Mouse (Mus musculus) kidney, postnatal 14 days (tissue): ENCODE data around the gene Ptbp1.

Experiments
- DNase-seq: peaks from one replicate; pipeline ENCODE4 v3.0.0; 2022; ENCODE audit warnings: mixed read lengths

Gene Ptbp1

GRCm38 (mm10) chr10:79886054-79886453 lies 31.8 kb downstream of the Ptbp1 start, which contains the start of gene Elane:
Gene Elane (plus strand): TSS chr10:79886247.
- no peak for DNase-seq

GRCm38 (mm10) chr10:79886611-79887010 lies 32.4 kb downstream of the Ptbp1 start:
- DNase-seq, result no peak

- peak; percentile 78 for DNase-seq
Observed at GRCm38 (mm10) chr10:79889386-79889785, 35.2 kb downstream of the Ptbp1 start.

- DNase-seq, result no peak
Observed at GRCm38 (mm10) chr10:79890670-79891069, 36.4 kb downstream of the Ptbp1 start, which contains the start of gene Cfd. Gene Cfd (plus strand): TSS chr10:79890853.

GRCm38 (mm10) chr10:79892451-79893118 lies 38.4 kb downstream of the Ptbp1 start:
- DNase-seq, result peak; percentile 80

- no peak for DNase-seq
Observed at GRCm38 (mm10) chr10:79896306-79896705, 42.1 kb downstream of the Ptbp1 start.

- DNase-seq, result no peak
Observed at GRCm38 (mm10) chr10:79896814-79897213, 42.6 kb downstream of the Ptbp1 start.

GRCm38 (mm10) chr10:79897316-79898245 lies 43.4 kb downstream of the Ptbp1 start:
- DNase-seq, result peak; percentile 47

GRCm38 (mm10) chr10:79900951-79901410 lies 46.8 kb downstream of the Ptbp1 start:
- no peak for DNase-seq

- no peak for DNase-seq
Observed at GRCm38 (mm10) chr10:79906712-79907111, 52.5 kb downstream of the Ptbp1 start.

GRCm38 (mm10) chr10:79907415-79907814 lies 53.2 kb downstream of the Ptbp1 start:
- DNase-seq, result no peak

- peak; percentile 97 for DNase-seq
Observed at GRCm38 (mm10) chr10:79908167-79909091, 54.2 kb downstream of the Ptbp1 start, which contains the start of gene Med16. Gene Med16 (minus strand): TSS chr10:79908923.

GRCm38 (mm10) chr10:79909092-79909922 lies 55.1 kb downstream of the Ptbp1 start:
- DNase-seq, result peak; percentile 64

GRCm38 (mm10) chr10:79910556-79910955 lies 56.3 kb downstream of the Ptbp1 start, which contains the start of gene Gm26602:
Gene Gm26602 (plus strand): TSS chr10:79910856.
- no peak for DNase-seq

- no peak for DNase-seq
Observed at GRCm38 (mm10) chr10:79912412-79912811, 58.2 kb downstream of the Ptbp1 start.
